Mouse (Mus musculus) CH12F3 (cell line): Measurements from ENCODE around the gene Hist1h2af.

Source experiments
- in situ Hi-C: fragments of 300-500 bp; cut with MboI; formaldehyde crosslinking; loops from 2 replicates; pipeline ENCODE4 v1.14.3; 2020; ENCODE audit warnings: low sequenced_read_pairs

Gene Hist1h2af

DNA sequence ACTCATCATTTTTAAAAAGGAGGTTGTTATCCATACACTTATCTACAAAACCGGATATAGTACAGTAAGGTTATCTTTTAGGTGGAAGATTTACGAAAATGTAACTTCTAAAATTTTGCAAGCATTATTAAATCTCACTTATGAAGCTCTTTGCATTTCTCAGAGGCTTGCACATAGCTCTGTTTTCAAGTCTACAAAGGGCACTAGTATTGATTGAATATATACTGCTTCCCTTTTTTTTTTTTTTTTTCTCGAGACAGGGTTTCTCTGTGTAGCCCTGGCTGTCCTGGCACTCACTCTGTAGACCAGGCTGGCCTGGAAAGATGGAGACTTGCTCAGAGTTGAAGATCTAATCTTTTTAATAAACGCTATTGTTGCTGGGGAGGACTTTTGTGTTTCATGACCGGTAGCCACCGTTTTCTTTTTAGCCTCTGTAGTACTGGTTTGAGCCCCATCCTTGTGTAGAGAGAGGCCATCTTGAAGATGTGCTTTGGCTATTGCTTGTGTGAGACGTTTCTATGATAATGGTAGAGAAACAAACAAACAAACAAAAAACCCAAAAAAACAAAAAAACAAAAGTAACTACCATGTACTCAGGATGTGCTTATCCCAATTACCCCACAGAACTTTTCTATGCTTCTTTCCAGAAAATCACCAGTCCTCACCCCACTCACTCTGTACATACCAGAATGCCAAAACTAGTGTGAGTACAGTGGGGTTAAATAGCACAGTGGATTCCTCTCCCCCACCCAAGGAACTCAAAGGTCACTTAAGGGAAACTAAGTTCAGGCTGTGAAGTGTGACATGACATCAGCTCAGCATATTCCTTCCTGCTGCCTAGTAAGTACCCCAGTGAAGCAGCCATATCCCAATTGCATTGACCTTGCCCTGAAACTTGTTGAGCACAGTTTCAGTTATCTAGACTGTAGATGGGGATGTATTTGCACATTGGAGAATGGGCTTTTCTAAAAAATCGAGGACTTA lies 18.5 kb downstream of the Hist1h2af start:
- in situ Hi-C loops: loop anchor here (25.0 kb wide), 1 partner anchor 1765 kb away; the partner anchor contains the start of genes Hist1h1b, Hist1h2an, Hist1h2bp and Hist1h3i

DNA sequence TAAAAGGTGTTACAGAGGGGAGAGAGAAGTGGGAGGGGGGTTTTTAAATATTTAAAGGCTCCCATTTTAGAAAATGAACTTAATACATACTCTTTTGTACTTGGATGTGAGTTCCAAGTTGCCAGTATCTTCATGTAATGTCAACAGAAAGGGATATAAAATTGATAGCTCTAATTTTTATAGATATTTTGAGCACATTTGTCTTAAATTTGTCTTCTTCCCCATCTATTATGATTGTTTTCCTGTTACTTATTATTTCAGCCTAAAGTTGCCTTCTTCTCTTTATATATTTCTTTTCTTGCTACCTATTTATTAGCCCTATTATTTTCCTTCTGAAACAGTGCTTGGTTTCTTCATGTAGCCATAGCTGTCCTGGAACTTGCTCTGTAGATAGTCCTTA lies 19.3 kb downstream of the Hist1h2af start, which contains the start of gene Hist1h1d:
Gene Hist1h1d (plus strand): TSS at position 301 of the 400 bp plus-strand sequence.
- in situ Hi-C loops: loop anchor here (25.0 kb wide), 1 partner anchor 1766 kb away; the partner anchor contains the start of genes Hist1h1b, Hist1h2an, Hist1h2bp and Hist1h3i

DNA sequence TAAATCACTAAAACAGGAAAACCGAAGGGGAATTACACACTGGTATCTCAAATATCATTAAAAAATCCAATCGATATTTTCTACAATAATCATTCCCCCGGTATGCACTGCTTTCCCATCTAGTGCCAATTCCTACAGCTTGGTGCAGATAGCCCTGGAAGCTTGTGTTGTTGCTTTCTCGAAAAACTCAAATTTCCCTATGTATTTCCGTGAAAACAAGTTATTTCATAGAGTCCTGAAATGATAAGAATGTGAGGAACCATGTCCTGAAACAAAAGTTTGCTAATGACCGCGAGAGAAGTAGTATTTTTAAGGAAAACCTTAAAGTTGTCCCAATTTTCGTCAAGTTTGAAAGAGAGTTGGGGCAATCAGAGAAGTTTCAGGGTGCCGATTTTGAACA lies 20.7 kb downstream of the Hist1h2af start:
- in situ Hi-C loops: loop anchor here (25.0 kb wide), 1 partner anchor 1767 kb away; the partner anchor contains the start of genes Hist1h1b, Hist1h2an, Hist1h2bp and Hist1h3i

DNA sequence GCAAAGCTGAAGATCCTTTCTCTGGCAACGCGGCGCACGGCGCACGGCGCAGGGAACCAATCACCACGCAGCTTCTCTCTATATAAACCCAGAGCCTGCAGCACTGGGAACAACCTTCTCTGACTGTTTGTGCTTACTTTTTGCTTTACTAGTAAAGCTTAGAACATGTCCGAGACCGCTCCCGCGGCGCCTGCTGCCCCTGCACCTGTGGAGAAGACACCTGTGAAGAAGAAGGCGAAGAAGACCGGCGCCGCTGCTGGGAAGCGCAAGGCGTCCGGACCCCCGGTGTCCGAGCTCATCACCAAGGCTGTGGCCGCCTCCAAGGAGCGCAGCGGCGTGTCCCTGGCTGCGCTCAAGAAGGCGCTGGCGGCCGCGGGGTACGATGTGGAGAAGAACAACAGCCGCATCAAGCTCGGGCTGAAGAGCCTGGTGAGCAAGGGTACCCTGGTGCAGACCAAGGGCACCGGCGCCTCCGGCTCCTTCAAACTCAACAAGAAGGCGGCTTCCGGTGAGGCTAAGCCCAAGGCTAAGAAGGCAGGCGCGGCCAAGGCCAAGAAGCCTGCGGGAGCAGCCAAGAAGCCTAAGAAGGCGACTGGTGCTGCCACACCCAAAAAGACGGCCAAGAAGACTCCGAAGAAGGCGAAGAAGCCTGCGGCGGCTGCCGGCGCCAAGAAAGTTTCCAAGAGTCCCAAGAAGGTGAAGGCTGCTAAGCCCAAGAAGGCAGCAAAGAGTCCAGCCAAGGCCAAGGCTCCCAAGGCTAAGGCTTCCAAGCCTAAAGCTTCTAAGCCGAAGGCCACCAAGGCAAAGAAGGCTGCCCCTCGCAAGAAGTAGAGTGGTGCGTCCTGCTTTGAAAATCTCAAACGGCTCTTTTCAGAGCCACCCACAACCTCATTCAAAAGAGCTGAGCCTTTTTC lies 21.5 kb downstream of the Hist1h2af start:
- in situ Hi-C loops: loop anchor here (25.0 kb wide), 1 partner anchor 1768 kb away; the partner anchor contains the start of genes Hist1h1b, Hist1h2an, Hist1h2bp and Hist1h3i

GRCm38 (mm10) chr13:23555839-23556416 lies 22.2 kb downstream of the Hist1h2af start:
- in situ Hi-C loops: loop anchor here (25.0 kb wide), 1 partner anchor 1769 kb away; the partner anchor contains the start of genes Hist1h1b, Hist1h2an, Hist1h2bp and Hist1h3i

- in situ Hi-C loops: loop anchor here (25.0 kb wide), 1 partner anchor 1770 kb away; the partner anchor contains the start of genes Hist1h1b, Hist1h2an, Hist1h2bp and Hist1h3i
Observed at GRCm38 (mm10) chr13:23556906-23557305, 23.2 kb downstream of the Hist1h2af start.

- in situ Hi-C loops: loop anchor here (25.0 kb wide), 1 partner anchor 1773 kb away; the partner anchor contains the start of genes Hist1h1b, Hist1h2an, Hist1h2bp and Hist1h3i
Observed at GRCm38 (mm10) chr13:23560699-23561098, 27.0 kb downstream of the Hist1h2af start.

- in situ Hi-C loops: loop anchor here (25.0 kb wide), 1 partner anchor 1774 kb away; the partner anchor contains the start of genes Hist1h1b, Hist1h2an, Hist1h2bp and Hist1h3i
Observed at GRCm38 (mm10) chr13:23561531-23561882, 27.8 kb downstream of the Hist1h2af start.

DNA sequence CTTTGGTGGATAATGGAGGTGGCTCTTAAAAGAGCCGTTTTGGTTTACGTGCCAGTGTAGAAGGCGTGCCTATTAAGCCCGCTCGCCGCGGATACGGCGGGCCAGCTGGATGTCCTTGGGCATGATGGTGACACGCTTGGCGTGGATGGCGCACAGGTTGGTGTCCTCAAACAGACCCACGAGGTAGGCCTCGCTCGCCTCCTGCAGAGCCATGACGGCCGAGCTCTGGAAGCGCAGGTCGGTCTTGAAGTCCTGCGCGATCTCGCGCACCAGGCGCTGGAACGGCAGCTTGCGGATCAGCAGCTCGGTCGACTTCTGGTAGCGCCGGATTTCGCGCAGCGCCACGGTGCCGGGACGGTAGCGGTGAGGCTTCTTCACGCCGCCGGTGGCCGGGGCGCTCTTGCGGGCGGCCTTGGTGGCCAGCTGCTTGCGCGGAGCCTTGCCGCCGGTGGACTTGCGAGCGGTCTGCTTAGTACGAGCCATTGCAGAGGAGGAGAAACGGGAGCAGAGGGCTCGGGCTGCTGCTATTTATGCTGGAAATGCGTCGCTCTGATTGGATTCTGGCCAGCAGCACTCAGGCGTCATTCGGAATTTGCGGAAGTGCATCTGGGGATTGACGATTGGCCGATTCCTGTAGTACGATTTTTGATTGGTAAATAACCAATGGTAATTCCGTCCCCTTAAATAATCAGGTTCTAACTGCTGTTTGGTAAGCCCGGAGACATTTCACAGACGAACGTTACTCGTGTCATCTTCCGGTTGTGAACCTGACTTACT lies 28.4 kb downstream of the Hist1h2af start, which contains the start of gene Hist1h3e:
Gene Hist1h3e (minus strand): TSS at position 487 of the 777 bp plus-strand sequence.
- in situ Hi-C loops: loop anchor here (25.0 kb wide), 1 partner anchor 1775 kb away; the partner anchor contains the start of genes Hist1h1b, Hist1h2an, Hist1h2bp and Hist1h3i

DNA sequence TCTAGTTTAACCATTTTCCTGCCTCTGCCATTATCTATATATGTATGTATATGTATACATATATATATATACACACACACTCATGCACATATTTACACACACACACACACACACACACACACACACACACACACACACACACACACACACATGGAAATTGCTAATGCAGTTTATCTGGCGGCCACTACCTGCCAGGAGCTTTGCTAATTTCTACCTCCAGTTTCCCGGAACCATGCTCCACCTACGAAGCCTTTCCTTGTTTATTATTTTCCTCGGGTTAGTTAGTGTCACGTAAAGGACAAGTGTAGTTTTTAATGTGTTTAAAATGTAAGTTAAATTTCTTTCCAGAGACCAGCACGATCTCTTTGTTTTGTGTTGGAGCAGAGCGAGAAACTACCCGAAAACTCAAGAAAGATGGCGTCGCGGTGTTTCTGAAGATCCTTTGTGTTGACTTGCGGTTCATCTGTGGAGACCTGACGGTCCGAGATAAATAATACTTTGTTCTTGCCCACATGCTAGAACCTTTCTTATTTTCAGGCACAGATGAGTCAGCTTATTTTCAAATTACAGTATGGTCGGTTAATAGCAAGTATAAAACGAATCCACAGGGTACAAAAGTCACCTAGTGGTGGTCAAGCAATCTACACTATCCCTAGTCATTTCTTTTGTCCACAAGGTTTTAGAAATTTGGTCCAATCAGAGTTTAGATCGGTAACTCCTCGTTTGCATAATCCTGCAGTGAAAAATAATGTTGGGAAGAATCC lies 29.2 kb downstream of the Hist1h2af start:
- in situ Hi-C loops: loop anchor here (25.0 kb wide), 1 partner anchor 1776 kb away; the partner anchor contains the start of genes Hist1h1b, Hist1h2an, Hist1h2bp and Hist1h3i

- in situ Hi-C loops: loop anchor here (25.0 kb wide), 1 partner anchor 1777 kb away; the partner anchor contains the start of genes Hist1h1b, Hist1h2an, Hist1h2bp and Hist1h3i
Observed at GRCm38 (mm10) chr13:23564482-23564881, 30.8 kb downstream of the Hist1h2af start.

- in situ Hi-C loops: loop anchor here (25.0 kb wide), 1 partner anchor 1783 kb away; the partner anchor contains the start of genes Hist1h1b, Hist1h2an, Hist1h2bp and Hist1h3i
Observed at GRCm38 (mm10) chr13:23570261-23571021, 36.7 kb downstream of the Hist1h2af start.

- in situ Hi-C loops: loop anchor here (25.0 kb wide), 1 partner anchor 1784 kb away; the partner anchor contains the start of genes Hist1h1b, Hist1h2an, Hist1h2bp and Hist1h3i
Observed at GRCm38 (mm10) chr13:23571022-23571503, 37.4 kb downstream of the Hist1h2af start, which contains the start of the genes Hist1h2ae and Hist1h2bg. Hist1h2ae (minus strand) TSS chr13:23571220. Hist1h2bg (plus strand) TSS chr13:23571396.

DNA sequence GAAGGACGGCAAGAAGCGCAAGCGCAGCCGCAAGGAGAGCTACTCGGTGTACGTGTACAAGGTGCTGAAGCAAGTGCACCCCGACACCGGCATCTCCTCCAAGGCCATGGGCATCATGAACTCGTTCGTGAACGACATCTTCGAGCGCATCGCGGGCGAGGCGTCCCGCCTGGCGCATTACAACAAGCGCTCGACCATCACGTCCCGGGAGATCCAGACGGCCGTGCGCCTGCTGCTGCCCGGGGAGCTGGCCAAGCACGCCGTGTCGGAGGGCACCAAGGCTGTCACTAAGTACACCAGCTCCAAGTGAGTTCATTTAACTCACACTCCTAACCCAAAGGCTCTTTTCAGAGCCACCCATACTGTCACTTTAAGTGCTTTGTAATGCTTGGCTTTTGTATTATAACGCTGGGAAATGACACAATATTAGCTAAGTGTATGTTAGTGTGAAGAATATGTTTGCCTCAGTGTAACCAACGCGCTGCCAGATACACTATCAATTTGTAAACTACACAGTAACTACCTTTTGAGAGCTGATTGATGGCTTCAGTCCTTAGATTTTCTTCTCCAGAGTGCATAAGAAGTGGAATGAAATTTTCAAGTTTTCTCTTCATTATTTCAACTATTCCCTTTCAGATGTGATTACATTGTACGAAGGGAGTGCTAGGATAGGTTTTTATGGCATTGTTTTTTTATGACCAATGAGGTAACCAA lies 38.0 kb downstream of the Hist1h2af start:
- in situ Hi-C loops: loop anchor here (25.0 kb wide), 1 partner anchor 1784 kb away; the partner anchor contains the start of genes Hist1h1b, Hist1h2an, Hist1h2bp and Hist1h3i

GRCm38 (mm10) chr13:23572218-23573033 lies 38.7 kb downstream of the Hist1h2af start:
- in situ Hi-C loops: loop anchor here (25.0 kb wide), 1 partner anchor 1785 kb away; the partner anchor contains the start of genes Hist1h1b, Hist1h2an, Hist1h2bp and Hist1h3i
